Mouse (Mus musculus) naive thymus-derived CD4-positive, alpha-beta T cell, adult 2 months (primary cell): ENCODE results near the gene Map4k3.

Experiments used
- DNase-seq: peaks from one replicate; pipeline ENCODE4 v3.0.0-alpha.2; 2011; ENCODE audit warnings: low read depth

The Map4k3 gene

GRCm38 (mm10) chr17:80729825-80730224 lies 1.5 kb upstream of the Map4k3 start:
- DNase-seq, result no peak

DNA sequence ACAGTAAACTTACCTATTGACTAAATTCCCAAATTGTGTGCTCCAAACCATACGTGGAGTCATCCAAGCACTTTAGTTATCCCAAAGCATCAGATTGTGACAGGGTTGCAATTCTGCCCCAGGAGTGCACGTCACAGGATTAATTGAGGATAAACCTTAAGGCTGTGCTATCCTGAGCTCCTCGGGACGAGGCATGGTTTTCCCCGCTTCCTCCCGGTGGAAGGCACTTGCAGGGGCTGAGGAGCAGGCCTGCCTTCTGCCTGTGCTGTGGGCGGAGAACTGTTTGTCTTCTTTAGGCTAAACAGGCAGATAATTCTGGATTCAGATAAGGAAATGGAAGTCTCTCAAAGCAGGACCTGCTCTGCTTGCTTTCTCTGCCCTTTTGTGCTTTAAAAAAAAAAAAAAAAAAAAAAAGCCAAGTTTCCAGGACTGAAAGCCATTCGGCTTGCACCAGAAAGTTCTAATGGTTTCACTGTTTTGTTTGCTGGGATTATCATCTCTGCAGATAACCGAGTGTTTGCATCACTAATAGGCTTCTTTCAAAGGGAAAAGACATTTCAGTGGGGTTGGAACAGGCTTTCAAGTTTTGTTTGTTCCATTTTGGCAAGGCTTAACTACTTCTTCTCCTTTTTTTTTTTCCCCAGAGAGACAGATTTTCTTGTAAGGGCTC lies 930 bp upstream of the Map4k3 start:
- DNase-seq, result no peak

DNA sequence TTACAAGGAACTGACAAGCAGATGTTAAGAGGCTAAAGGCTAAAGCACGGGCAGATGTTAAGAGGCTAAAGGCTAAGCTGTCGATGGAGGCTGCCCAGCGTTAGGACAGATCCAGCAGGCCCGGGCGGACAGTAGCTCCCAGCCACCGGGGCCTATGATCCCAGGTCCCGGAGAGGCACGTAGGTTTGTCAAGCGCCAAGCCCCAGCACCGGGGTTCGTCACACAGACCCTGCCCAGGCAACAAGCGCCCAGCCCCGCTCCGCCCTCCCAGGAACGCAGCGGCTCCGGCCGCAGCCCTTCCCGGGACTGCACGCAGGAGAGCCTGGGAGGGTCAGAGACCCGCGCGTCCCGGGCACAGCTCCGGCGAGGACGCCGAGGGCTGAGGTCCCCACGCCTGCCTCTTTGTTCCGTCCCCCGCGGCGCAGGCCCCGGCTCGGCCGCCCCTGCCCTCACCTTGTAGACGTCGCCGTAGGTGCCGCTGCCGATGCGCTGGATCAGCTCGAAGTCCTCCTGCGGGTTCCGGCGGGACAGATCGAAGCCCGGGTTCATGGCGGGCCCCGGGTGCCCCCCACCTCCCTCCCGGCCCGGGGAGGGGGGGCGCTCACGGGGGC lies 839 bp downstream of the Map4k3 start:
- DNase-seq, result peak; percentile 59

DNA sequence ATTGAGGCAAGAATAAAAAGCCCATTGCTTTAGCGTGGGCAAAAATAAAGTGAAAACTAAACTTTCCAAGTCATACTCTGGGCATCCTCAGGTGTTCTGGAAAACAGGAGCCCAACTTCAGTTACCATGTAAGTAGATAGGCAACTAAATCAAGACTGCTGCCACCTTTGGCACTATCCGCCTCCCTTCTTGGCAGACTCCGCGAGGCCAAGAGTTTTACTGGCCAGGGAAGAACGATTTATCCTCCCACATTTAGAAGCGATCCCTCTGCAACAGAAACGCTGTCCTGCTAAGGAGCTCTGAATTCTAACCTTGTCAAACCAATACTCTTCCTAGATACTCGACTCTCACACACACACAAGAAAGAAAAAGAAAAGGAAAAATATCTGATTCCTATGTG lies 1.5 kb downstream of the Map4k3 start:
- DNase-seq, result peak; percentile 14

DNA sequence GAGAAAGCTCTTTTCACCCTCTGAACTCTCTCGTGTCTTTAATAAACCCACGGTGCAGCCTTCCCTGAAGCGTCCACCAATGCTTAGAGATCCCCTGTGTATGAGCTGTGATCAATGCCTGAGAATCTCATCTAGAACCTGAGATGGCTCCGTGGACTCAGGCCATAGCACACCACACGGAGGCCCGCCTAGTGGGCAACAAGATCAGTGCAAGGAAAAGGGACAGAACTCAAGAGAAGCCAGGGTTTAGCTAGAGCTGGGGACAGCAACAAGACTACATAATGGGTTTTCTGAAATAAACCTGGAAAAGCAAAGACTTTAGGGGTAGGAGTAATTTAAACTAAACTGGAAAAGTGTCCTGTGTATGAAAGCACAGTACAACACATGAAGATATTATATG lies 5.2 kb downstream of the Map4k3 start:
- DNase-seq, result no peak

DNA sequence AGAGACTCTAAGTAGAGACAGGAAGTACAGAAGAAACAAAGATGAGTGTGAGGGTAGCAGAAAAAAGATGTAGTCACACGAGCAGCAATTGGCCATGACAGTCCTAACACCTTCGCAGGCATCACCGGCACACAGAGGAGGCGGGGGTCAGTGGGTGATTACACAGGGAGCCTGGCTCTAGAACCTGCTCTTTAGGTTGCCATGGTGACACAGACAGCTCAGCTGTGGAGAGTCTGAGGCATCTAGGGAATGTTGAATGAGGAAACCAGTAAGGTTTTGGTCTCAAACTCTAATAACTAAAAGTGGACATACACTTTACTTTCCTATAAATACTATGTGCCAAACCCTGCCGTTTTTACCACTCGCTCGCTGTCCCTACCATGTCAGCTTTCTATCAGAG lies 6.6 kb downstream of the Map4k3 start:
- no peak for DNase-seq

DNA sequence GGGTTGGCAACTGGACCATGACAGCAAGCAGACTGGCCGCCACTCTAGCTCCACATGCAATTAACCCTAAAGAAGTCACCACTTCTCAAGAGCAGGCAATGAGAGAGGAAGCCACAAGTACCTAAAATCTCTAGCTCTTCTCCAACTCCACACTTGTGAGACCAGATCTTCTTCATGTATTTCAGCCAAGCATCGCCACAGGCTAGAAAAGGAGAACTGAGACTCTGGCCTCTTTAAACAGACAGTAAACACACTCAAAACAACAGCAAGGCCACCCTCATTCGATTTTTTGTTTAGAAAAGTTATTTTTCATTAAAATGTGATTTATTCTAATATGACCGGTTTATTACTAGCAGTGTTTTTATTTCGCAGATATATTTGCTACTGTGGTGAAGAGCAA lies 9.0 kb downstream of the Map4k3 start:
- no peak for DNase-seq

GRCm38 (mm10) chr17:80718243-80718642 lies 10.0 kb downstream of the Map4k3 start:
- peak; percentile 28 for DNase-seq

DNA sequence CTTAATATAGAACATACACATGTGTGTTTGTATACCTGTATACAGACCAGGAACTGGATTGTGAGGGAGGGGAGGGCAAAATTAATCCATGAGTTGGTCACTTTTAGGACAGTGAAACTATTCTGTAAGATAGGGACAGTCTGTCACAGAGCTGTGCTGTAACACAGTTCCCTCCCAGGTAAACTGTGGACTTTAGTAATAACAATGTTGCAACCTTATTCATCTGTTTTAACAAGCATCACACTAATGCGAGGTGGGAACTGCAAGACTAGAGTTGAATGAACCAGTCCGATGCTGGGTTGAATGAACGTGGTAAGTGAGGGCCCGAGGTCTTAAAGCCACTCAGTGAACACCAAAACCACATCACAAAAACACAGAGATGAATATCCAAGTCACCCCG lies 14.7 kb downstream of the Map4k3 start:
- no peak for DNase-seq

GRCm38 (mm10) chr17:80709921-80710838 lies 18.1 kb downstream of the Map4k3 start:
- no peak for DNase-seq

GRCm38 (mm10) chr17:80708803-80709202 lies 19.5 kb downstream of the Map4k3 start:
- no peak for DNase-seq

- DNase-seq, result no peak
Observed at GRCm38 (mm10) chr17:80707176-80707575, 21.1 kb downstream of the Map4k3 start.

DNA sequence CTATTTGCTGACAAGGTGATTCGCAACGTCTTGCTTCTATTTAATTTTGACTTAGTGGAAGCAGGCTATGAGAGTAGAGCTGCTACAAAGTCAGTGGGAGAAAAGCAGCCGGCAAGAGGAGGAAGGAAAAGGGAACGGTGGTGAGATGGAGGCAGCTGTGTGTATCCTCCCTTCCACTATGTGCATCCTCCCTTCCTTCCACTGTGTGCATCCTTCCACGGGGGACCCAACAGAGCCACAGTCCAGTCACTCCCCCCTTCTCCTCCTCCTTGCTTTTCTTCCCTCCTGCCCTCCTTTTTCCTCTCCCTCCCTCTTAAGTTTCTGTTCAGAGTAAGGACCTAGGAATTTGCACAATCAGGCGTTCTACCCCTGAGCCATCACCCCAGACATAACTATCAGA lies 21.7 kb downstream of the Map4k3 start:
- no peak for DNase-seq

DNA sequence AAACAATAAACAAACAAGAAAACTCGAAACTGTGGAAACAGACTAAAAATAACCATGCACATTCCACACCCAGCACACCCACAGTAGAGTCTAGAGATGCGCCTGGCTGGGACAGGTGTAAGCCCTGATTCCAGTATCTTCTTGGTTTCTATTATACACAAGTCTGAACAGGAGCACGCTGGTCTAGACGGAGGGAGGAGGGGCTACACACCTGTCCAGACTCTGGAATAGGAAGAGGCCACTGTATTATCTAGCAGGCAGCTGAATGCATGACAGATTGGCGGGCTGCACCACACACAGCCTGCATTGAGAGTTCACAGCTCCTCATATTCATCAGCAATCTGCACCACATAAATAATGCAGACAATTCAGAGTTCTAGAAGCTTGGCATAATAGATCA lies 26.6 kb downstream of the Map4k3 start:
- DNase-seq, result no peak

DNA sequence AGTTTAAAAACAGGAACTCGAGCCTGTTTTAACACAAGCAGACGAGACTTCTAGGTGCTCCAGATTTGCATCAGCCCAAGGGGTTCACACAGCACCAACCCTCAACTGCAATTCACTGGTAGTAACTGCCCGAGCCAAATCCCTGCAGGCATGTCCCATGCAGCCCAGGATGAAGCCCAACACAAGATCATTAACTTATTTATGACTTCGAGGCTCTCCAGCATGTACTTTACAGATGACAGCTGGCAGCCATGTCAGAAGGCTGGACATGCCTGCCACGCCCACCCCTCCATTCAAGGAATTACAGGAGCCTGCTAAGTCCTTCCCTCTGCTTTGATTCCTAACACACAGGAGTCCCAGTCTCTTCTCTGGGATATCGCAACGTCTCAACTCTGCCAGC lies 29.4 kb downstream of the Map4k3 start:
- no peak for DNase-seq

- no peak for DNase-seq
Observed at GRCm38 (mm10) chr17:80698191-80698901, 29.9 kb downstream of the Map4k3 start.

DNA sequence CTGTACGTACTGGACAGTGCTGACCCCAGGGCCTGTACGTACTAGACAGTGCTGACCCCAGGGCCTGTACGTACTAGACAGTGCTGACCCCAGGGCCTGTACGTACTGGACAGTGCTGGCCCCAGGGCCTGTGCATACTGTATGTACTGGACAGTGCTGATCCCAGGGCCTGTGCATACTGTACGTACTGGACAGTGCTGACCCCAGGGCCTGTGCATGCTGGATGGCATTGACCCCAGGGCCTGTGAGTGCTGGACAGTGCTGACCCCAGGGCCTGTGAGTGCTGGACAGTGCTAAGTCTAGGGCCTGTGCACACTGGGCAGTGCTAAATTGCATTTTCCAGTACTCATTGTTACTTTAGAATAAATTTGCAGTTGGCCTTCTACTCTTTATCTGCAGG lies 31.3 kb downstream of the Map4k3 start:
- DNase-seq, result no peak

GRCm38 (mm10) chr17:80696210-80696609 lies 32.1 kb downstream of the Map4k3 start:
- DNase-seq, result no peak

- DNase-seq, result no peak
Observed at GRCm38 (mm10) chr17:80693707-80694106, 34.6 kb downstream of the Map4k3 start.

GRCm38 (mm10) chr17:80692183-80692582 lies 36.1 kb downstream of the Map4k3 start:
- no peak for DNase-seq

- no peak for DNase-seq
Observed at GRCm38 (mm10) chr17:80688701-80689100, 39.6 kb downstream of the Map4k3 start.

- DNase-seq, result no peak
Observed at GRCm38 (mm10) chr17:80686066-80686465, 42.2 kb downstream of the Map4k3 start.
